Mouse (Mus musculus) ovary, postnatal 10 days (tissue): Measurements from ENCODE around the gene Elane.

Source experiments
- DNase-seq: peaks from one replicate; pipeline ENCODE4 v3.0.0; 2022; ENCODE audit warnings: low spot score

Elane gene

DNA sequence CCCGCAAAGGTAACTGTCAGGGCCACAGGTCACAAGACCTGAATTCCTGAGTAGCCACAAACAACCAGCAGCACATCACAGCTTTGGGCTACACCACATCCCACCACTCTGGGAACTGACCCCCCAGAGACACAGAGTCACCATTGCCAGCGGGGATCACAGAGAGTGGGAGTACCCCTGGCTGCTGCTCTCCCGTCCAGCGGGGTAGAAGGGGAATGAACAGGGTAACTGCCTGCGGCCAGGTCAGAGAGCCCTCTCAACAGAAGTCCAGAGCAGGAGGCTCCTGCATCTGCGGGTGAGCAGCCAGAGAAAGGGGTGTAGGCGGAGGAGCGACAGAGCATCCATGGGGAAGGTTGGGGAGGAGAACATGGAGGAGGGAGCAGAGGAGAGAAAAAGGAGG, 30.0 kb downstream of the Elane start:
- DNase-seq, result no peak

- DNase-seq, result peak; percentile 77
These were observed 30.9 kb downstream of the Elane start, which contains the start of gene Kiss1r for GRCm38 (mm10) chr10:79916808-79917531. Kiss1r (plus strand) TSS chr10:79916971.

GRCm38 (mm10) chr10:79917532-79918100, 31.6 kb downstream of the Elane start:
- DNase-seq, result no peak

GRCm38 (mm10) chr10:79918231-79919078, 32.4 kb downstream of the Elane start:
- no peak for DNase-seq

GRCm38 (mm10) chr10:79919251-79919849, 33.3 kb downstream of the Elane start:
- no peak for DNase-seq

DNA sequence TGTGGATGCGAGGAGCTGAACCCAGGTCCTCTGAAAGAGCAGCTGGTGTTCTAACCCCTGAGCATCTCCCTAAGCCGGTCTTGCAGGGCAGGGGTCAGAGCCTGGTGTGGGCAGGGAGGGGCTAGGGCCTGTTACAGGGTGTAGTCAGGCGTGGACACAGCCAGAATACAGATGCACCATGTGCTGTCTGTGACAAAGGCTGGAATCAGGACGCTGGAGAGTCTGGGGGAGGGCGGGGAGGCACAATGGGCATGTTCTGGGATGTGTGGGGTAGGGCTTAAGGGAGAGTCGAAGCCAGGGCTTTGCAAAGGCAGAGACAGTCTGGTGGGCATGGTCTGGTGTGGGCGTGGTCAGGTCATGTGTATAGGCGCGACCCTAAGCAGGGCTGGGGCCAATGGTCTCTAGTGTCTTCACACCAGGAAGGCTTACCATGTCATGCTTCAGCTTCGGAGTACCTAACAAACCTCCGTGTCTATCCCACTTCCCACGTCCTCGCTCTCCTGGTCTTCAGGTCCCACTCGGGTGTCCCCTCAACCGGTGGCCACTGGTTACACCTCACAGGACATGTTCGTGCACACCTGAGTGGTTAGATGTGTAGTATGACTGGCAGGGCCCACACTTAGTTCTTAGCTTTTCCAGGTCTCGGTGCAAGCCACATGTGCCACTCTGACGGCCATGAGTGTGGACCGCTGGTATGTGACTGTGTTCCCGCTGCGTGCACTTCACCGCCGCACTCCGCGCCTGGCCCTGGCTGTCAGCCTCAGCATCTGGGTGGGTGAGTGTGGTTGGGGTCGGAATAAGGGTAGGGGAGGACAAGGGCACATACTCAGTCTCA, 34.2 kb downstream of the Elane start:
- DNase-seq, result no peak

- DNase-seq, result no peak
These were observed 35.0 kb downstream of the Elane start, which contains the start of gene R3hdm4 for GRCm38 (mm10) chr10:79920958-79921535. R3hdm4 (minus strand) TSS chr10:79921208.

- no peak for DNase-seq
These were observed 35.5 kb downstream of the Elane start for GRCm38 (mm10) chr10:79921572-79921971.

- peak; percentile 93 for DNase-seq
These were observed 39.1 kb downstream of the Elane start for GRCm38 (mm10) chr10:79924998-79925784.

GRCm38 (mm10) chr10:79925785-79926490, 39.9 kb downstream of the Elane start:
- DNase-seq, result no peak

GRCm38 (mm10) chr10:79926491-79927323, 40.7 kb downstream of the Elane start, which contains the start of gene Arid3a:
Arid3a (plus strand) TSS chr10:79927043.
- DNase-seq, result peak; percentile 74

DNA sequence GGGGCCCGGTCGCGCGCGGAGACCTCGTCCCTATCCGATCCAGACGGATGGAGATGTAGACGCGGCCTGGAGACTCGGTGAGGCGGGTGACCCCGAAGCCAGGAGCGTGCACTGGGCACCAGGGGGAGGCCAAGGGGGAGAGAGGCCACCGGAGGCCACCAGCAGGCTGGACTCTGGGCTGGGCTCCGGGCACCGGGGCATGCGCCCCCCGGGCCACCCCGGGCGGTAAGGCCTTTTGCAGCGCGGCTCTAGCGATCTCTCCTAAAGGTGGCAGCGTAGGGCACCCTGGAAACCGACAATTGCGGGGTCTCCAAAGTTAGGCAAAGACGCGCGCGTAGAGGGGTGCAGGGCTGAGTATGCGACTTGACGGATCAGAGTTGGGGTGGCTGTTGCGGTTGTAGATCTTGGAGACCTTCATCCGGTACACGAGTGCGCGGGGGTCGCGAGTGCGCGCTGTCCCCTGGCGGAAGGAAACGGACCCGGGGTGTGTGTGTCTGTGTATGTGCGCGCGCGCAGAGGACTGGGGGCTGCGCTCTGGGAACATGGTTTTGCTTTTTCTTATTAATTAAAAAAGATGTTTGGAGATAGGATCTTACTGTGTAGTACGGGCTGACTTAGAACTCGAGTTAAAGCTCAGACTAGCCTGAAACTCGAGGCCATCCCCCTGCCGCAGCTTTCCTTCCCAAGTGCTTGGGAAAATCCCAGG, 41.4 kb downstream of the Elane start:
- DNase-seq, result peak; percentile 41

- DNase-seq, result no peak
These were observed 42.1 kb downstream of the Elane start for GRCm38 (mm10) chr10:79928030-79928694.

GRCm38 (mm10) chr10:79928907-79929701, 43.1 kb downstream of the Elane start:
- DNase-seq, result no peak

- DNase-seq, result no peak
These were observed 44.1 kb downstream of the Elane start for GRCm38 (mm10) chr10:79929967-79930825.

DNA sequence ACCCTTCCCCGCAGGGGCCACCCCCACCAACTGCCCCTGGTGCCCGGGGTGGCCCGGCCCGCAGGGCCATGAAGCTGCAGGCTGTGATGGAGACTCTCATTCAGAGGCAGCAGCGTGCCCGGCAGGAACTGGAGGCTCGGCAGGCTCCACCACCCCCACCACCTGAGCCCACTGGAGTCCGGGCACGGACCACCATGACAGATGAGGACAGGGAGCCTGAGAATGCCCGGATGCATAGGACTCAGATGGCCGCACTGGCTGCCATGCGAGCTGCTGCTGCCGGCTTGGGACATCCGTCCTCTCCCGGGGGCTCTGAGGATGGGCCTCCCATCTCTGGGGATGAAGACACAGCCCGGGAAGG, 44.8 kb downstream of the Elane start:
- no peak for DNase-seq
